Mouse (Mus musculus) adrenal gland, postnatal 0 days (tissue): Measurements from ENCODE around the gene Mgea5. TPM values are rescaled to one million over a fixed set of nuclear protein-coding genes. Genes with fewer than 3 reads are reported as not detected.

Experiments
- polyA plus RNA-seq: library from polyadenylated mRNA; unstranded; fragments of >200 nt; fragmentation: Nextera tagmentation; extraction: Ambion mirVana; gene quantifications from 2 replicates; pipeline ENCODE4 v1.2.1, GENCODE M21; 2015

Gene Mgea5
- polyA plus RNA-seq: 29.3 and 36.2 TPM in 2 replicates

DNA sequence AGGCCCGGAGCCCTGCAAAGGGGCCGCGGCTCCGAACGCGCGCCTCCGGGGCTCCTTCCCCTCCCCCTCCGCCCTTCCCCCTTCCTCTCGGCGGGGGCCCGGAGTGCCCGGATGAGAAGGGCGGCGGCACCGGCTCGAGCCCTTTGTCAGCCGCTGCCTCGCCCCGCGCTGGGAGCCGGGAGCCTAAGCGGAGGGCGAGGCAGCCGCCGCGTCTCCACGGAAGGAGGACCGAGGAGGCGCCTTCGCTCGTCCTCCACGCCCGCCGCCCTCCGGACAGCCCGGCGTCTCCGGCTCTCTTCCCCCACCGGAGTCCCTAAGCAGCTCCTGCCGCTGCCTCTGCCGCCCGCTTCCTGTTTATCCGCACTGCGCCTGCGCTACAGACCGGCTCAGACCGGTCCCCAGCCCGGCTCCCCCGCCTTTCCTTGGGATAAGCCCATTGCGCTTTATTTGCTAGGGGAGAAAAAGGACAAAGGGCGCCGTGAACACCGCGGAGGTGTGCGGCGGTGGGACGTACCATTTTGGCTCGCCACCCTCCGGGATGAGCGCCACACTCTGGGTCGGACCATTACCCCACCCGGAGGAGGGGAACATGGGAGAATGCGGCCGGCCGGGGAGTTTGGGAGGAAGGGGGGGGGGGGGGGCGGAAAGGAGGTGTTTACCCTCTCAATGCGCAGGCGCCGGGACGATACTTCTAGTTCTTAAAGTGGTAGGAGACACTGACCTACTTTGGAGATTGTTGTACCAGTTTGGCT lies at the start of gene Mgea5:
Mgea5 (minus strand) TSS at position 657 of the 752 bp plus-strand sequence.

DNA sequence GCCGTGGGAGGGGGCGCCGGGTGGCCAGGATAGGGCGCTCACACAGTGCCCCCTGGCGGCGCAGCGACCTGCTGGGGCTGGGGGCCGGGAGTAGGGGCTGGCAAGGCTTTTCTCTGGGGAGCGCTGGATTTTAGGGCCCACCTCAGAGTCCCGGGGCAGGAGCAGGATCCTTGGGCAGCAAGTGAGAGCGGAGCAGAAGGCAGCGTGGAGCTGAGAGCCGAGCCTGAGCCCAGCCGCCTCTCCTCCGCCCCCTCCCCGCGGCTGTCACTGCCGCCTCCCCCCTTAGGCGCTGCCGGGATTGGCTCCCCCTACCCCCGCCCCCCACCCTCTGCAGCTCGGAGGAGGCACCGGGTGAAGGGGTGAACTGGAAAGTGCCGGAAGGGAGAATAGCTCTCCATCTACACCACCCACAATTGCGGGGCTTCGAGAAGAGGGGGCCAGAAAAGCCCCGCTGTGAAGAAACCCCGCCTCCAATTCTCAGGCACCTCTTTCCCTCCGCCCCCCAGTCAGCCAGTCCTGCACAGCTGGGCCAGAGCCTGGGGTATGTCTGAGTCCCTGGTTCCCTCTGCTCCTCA lies 32.3 kb upstream of the Mgea5 start, which contains the start of gene Kcnip2:
Kcnip2 (minus strand) TSS at position 231 of the 575 bp plus-strand sequence.

DNA sequence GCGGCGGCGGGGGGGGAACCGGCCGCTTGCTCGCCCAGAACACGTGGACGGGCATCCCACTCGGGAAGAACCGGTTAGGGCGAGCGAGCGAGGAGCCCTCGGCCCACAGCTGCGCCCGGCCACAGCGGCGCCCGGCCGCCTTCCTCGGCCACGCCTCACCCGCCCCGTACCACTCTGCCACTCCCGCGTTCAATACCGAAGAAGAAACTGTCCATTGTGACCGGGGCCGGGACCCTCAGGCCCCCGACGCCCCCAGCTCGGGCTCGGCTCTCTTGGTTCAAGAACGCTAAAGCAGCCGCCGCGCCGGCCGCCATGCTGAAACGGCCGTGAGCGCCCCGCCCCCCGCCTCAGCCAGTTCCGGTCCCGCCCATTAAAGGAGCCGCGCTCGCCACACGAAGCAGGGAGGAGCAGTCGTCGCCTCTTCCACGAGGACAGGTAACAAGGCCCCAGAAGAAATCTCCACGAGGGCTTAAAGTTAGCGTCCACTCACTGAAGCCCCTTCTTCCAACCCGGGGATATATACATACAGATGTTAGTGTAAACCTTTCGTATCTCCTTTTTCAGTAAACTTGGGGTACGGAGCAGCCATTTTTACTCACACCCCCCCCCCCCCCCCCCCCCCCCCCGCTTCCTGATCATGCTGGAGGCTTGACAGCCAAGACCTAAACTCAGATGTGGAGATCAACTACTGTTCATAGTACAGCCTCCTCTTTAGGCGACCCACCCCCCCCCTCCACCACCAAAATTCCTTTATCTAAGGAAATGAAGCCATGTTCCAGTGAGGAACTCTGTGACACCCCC lies 34.2 kb downstream of the Mgea5 start, which contains the start of gene Npm3:
Npm3 (minus strand) TSS at position 349 of the 801 bp plus-strand sequence.

DNA sequence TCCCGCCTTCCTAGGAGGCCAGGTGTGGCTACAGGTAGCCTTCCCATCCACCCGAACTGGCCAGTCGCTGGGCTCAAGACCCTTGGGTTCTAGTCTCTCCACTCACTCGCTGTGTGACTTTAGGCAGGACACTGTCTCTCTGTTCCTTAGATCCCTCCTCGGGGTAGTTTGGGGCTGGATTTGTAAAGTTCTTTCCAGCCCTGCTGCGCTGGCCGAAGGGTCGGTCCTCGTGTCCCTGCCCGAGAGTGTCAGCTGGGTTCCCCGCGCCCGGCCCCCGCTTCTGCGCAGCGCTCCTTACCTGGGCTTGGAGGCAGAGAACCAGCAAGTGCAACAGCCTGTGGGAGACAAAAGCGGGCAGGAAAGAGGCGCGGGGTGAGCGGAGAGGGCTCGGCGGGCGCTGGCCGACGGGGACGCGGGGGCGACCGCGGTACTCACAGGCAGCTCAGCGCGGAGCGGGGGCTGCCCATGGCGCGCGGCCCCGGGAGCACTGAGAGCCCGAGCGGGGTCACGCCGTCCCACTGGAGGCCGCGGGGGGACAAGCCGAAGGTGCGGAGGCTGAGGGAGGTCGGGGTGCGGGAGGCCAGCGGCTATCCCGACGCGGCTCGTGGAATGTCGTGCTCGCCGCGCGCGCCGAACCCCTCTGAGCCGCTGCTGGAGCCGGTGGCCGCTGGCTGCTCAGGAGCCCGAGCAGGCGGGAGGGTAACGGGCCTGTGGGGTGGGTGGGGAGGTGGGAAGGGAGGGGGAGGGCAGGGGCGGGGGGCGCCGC lies 41.2 kb downstream of the Mgea5 start, which contains the start of gene Fgf8:
Fgf8 (minus strand) TSS at position 698 of the 766 bp plus-strand sequence.

Other genes with a start within 250 kb of the Mgea5 start
- 9.5 and 13.8 TPM in 2 replicates for gene Poll, start 223.3 kb downstream of the Mgea5 start, polyA plus RNA-seq
- 39.9 and 45.5 TPM in 2 replicates for gene Gm17018, start 223.2 kb downstream of the Mgea5 start, polyA plus RNA-seq
- 4.5 and 5.0 TPM in 2 replicates for gene Fbxw4, start 123.5 kb downstream of the Mgea5 start, polyA plus RNA-seq
- 0.28 and 3.5 TPM in 2 replicates for gene Fgf8, start 40.9 kb downstream of the Mgea5 start, polyA plus RNA-seq
- gene Npm3, start 34.2 kb downstream of the Mgea5 start, polyA plus RNA-seq: 15.0 and 18.1 TPM in 2 replicates
- 0.55 and 1.4 TPM in 2 replicates for gene Kcnip2, start 32.2 kb upstream of the Mgea5 start, polyA plus RNA-seq
- gene Armh3, start 214.7 kb upstream of the Mgea5 start, polyA plus RNA-seq: 9.0 and 12.9 TPM in 2 replicates
- gene Hps6, start 219.7 kb upstream of the Mgea5 start, polyA plus RNA-seq: 7.6 and 12.8 TPM in 2 replicates